Mouse (Mus musculus): ENCODE data around the gene Ccdc63.
"Not testable (repeated sequence)": the region's sequence is repeated elsewhere in the genome, so short reads cannot be mapped to it uniquely, and the experiment has no call there.

The Ccdc63 gene

DNA sequence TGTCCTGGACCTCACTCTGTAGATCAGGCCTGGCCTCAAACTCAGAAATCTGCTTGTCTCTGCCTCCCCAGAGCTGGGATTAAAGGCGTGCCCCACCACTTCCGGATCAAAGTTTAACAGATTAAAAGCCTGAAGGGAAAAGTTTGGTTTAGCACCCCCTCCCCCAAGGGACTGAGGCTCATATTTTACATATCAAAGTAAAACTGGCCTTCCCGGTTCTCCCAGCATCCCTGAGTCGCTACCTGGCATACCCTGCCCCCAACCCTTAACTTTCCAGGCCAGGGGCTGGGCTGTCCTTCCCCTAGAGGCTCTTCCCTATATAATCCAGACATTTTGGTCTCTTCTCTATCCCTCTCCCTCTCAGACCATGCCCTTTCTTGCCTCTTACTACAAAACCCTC is 8.6 kb upstream of the Ccdc63 start:
- DNase-seq (ENCODE audit: low read depth, low spot score) = peak; percentile 85

DNA sequence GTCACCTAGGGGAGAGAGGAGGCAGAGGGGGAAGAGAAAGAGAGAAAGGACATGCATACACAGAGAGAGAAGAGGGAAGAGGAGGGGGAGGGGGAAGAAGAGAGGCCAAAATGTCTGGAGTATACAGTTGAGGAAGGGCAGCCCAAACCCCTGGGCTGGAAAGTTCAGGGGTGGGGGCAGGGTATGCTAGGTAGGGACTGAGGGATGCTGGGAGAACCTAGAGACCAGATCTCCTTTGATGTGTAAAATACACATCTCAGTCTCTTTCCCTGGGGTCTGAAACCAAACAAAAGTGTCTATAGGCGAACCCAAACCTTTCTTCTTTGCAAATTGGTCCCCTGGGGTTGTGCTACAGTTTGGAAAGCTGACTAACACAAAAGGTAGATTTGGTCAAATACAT is 7.5 kb upstream of the Ccdc63 start:
- peak; percentile 91 for DNase-seq (ENCODE audit: low read depth, low spot score)

DNA sequence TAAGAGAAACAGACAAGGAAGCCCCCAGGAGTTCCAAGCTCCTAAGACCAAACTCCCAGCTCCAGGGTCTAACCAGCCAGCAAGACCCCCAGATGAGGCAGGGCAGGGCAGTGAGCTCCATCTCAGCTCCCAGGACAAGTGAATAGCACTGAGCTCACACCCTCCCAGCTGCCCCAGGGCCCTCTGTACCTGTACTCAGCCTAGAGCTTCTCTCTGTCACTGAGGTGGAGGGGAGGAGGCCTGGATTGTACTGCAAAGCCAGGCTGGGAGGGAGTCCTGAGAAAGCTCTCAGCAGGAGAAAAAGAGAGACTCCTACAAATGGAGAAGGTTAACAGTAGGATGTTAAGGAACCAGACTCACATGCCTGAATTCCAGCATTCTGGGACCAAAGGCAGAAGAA is 6.0 kb upstream of the Ccdc63 start:
- peak; percentile 66 for DNase-seq (ENCODE audit: low read depth, low spot score)

DNA sequence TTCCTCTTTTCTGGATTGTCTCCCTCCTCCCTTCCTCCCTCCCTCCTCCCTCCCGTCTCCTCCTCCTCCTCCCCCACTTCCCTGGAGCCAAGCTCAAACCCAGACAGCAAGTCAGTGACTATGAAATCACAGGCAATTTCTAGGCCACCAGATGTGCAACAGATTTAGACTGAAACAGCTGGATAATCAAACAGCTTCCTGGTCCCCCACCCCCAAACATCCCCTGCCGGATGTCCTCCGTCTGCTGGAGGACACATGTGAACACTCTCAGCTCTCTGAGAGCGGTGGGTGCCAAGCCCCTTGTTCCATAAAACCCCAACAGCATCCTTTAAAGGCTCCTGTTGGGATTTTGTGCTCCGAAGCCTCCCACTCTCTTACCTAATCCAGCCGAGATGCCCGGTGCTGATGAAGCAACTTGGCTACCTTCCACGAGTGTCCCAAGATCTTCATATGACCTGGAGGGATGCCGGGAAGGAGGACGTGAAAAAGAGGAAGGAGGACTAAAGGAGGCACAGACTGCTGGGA is 5.5 kb upstream of the Ccdc63 start:
- DNase-seq (ENCODE audit: low read depth, low spot score) = peak; percentile 43

DNA sequence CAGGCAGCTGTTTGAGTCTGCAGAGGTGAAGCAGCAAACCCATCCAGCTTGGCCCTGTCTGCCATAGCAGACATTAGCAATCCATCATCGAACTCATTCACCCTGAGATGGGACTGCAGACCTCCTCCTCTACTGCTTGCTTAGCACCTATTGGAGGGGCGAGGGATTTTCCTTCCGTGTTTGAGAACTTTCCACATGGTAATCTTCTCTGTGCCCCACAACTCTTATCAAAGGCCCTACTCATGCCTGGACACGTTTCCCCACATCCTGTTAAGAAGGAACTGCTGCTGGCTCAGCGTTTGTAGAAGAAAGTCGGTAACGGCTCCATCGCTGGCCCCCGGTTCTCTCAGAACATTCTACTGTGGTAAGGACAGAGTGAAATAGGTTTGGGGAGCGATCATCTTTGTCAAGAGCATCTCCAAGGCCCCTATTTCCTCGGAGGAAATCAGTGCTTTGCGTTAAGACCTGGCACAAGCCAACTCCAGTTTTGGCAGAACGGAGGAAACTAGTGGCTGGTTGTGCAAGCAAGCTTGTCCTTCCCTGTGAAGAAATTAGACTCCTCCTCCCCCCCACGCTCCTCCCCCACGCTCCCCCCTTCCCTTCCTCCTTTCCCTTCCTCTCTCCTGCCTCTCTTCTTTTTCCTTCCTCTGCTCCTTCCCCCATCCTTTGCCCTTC is 4.9 kb upstream of the Ccdc63 start:
- DNase-seq (ENCODE audit: low read depth, low spot score) = peak; percentile 92

DNA sequence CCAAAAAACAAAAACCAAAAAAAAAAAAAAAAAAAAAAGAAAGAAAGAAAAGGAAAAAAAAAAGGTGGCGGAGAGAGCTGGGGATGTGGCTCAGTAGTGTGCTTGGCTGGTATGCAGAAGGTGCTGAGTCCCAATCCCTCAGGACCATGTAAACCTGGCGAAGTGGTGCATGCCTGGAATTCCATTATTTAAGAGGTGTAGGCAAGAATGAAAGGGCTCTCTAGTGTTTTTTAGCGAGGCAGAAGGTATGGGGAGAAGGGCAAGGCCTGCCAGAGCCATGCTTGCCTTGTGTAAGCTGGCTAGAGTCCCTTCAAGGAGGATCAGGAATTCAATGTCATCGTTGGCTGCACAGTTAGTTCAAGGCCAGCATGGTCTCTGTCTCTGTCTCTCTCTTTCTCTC is 4.2 kb upstream of the Ccdc63 start:
- peak; percentile 35 for DNase-seq (ENCODE audit: low read depth, low spot score)

DNA sequence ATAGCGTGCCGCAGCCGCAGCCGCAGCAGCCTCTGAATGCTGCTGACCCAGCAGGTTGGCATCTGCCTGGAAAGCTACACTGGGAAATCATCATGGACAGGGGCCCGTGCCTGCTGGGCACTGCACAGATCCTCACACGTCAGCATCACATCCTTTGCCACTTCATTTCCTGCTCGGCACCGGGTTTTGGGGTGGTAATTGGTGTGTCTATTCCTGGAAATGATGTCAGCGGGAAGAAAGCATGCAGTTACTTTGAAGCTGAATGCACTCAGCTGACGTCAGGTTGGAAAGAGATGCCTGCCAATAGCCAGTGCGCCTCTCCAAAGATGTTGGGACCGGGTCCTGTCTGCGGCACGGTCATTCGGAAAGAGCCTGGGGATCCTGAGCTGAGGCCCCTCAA is 2.9 kb upstream of the Ccdc63 start:
- peak; percentile 28 for DNase-seq (ENCODE audit: low read depth, low spot score)

DNA sequence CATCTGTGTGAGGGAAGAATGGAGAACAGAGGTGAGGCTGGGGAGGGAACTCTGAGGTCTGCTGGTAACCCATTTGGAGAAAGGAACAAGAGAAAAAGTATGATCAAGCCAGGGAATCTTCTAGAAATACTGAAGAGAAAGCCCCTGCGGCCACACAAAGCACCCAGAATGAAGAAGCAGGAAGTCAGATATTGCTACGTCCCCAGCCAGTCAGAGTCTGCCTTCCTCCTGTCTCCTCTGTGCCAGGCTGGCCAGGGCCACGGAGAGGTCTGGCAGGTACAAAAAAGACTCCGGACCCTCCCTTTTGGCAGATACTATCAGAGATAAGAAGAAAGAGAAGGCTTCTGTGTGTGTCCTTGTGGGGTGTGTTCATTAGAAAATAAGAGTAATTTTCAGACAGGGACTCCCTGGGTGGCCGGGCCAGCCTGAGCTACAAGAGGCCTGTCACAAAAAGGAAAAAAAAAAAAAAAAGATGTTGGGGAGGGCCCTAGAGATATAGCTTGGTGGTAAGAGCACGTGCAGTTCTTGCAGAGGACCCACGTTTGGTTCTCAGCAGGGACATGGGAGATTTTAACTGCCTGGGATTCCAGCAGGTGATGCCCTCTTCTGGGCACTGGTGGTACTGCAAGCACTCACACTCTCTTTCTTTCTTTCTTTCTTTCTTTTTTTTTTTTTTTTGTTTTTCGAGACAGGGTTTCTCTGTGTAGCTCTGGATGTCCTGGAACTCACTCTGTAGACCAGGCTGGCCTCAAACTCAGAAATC is 1.8 kb upstream of the Ccdc63 start:
- peak; percentile 81 for DNase-seq (ENCODE audit: low read depth, low spot score)

DNA sequence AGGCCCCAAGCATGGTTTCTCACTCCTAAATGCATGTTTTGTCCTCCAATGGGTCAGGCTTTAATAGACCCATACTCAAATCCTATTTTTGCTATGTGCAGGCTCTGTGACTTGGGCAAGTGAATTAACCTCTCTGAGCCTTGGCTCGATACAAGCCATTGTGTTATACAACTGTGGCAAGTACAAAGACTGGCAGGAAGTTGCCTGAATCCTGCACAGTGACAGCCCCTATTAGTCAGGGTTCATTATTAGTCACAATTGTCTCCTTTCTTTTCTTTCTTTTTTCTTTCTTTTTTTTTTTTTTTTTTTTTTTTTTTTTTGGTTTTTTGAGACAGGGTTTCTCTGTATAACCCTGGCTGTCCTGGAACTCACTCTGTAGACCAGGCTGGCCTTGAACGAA is 852 bp downstream of the Ccdc63 start:
- DNase-seq (ENCODE audit: low read depth, low spot score) = not testable (repeated sequence)

DNA sequence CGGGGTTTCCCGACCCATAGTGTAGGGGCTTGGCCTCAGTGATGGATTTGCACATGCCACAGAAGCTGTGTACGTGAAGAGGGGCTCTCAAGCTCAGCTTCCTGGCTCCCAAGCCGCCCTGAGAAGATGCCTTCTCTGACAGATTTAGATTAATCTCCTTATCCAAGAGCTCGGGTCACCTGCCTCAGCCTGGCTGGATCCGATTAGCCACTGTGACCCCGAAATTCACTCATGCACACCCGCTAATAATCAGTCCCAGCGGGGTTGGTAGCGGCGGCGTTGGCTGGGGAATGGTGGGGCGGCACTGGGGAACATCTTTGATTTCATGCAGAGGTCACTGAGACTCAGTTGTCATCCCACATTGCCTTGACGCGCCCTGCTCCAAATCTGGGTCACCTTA is 1.8 kb downstream of the Ccdc63 start:
- no peak for DNase-seq (ENCODE audit: low read depth, low spot score)

DNA sequence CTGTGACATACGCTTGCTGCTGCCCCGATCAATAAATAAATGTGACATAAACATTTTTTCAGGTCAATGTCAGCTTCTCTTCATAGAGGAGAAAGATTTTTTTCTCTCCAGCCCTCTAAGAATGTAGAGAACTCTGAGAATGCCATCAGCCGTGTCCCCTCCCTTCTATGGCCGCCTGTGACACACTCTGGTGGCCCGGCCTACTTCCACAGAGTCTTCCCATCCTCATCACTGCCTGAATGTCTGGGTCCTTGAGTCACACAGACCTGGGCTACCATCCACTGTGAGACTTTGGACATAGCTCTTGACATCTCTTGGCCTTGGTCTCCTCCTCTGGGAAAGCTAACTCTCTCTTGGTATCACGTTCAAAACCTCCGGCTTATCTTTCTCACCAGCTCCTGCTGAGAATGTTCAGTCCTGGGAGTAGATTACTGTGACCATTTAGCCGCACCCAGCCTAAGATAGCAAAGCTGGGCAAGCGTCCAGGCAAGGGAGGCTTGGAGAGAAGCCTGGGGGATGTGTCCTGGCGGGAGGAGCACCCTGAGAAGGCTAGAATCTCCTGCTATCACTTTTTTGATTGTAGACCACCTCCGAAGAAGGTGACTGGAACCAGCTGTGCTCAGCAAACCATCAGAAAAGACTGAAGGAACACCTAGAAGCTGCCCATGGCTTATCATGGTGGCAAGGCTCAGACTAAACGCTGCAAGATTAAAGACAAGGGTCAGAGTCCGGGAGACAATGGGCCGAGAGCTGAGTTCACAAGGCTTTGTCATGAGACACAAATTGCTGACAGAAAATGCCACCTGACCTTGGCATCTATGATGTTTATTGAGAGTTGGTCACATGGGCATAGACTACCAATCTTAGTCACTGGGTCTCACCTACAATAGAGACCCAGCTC is 3.9 kb downstream of the Ccdc63 start:
- no peak for DNase-seq (ENCODE audit: low read depth, low spot score)

DNA sequence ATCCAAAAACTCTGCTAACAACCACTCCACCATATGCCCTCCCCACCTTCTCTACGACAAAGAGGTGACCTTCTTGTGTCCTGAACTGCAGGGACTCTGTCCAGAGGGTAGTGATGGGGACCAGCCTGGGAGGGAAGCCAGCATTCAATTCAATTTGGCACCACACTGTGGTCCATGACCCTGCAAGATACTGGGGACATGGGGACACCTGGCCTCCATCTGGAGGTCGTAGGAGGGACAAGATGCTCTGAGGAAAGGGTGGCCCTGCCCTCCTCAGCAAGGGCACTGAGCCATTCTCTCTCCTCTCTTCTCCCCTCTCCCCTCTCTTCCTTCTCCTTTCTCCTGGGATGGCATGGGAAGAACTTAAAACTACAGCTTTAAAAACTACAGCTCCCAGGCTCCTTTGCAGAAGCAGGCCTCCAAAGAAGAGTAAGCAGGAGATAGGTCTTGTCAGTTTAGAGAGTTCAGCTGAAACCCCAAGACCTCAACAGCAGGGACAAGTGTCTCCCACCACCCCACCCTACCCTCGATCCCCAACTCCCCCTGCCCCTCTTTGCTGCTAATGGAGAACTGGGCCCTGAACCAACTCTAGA is 5.2 kb downstream of the Ccdc63 start:
- no peak for DNase-seq (ENCODE audit: low read depth, low spot score)

DNA sequence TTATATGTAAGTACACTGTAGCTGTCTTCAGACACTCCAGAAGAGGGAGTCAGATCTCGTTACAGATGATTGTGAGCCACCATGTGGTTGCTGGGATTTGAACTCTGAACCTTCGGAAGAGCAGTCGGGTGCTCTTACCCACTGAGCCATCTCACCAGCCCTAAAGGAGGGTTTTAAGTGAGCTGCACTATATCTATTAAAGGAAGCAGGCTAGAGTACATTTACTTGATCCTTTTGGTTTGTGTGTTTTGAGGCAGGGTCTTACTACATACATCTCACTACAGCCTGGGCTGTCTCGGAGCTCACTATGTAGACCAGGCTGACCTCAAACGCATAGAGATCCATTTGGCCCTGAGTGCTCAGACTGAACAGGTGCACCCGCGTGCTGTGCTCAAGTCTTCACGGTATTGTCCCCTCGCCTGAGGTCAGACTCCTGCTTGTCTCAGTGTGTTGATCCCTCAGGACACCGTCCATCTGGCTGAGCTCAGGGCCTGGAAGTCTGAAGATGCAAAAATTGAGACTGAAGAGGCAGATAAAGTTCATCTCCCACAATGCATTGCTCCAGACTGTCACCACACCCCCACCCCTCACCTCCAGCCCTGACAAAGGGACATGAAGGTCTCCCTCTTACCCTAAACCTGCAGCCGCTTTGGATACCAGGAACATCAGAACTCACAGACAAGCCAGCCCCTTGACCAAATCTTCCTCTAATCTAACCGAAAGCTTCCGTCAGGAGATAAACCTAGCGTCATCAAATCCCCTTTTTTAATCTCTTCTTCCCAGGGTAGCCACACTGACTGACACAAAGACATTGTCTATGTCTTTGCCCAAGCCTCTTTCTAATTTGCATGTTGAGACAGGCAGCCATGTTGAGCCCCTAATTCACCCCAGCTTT is 6.0 kb downstream of the Ccdc63 start:
- no peak for DNase-seq (ENCODE audit: low read depth, low spot score)

DNA sequence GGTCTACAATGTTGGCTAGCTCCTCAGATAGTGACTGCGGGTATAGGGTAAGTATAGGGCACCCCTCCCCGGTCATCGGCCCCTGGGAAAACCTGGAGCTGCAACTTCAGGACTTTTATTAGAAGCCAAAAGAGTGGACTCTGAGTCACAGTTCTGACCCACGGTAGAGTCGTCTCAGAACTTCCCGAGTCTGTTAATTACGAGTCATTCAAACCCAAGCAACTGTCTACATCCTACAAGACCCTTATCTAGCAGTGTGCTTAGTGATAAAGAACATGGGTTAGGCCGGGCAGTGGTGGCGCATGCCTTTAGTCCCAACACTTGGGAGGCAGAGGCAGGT is 7.6 kb downstream of the Ccdc63 start:
- no peak for DNase-seq (ENCODE audit: low read depth, low spot score)

DNA sequence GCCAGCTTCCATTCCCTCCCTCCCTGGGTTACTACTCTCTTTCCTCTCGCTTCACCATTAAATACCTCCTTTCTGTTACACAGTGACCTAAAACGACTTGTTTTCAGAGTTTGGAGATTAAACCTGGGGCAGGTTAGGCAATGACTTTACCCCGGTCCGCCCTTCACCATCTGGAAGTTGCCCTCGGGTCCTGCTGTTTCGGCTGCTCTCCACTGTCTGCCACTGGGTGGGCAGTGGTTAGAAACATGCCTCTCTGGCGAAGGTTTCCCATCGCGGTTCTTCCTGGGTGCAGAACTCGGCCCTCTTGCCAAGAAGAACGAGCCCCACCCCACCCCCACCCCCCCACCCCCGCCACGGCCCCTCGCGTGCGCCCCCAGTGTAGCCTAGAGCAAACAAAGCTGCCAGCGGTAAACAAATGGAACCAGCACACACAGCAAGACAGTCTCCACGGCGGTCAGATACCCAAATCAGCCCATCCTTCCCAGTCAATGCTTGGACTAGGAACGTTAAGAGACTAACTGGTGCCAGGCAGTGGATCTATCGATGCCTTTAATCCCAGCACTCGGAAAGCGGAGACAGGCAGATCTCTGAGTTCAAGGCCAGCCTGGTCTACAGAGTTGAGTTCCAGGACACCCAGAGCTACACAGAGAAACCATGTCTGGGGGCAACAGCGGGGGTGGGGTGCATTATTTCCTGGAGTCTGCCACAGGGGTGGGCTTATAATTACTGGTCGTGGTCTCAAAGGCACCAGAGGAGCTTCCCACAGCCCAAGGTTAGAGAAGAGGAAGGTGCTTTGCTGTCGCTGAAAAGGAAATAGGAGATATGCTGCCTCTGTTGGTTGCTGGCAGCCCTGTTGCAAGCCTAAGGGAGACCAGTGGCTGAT is 8.2 kb downstream of the Ccdc63 start:
- DNase-seq (ENCODE audit: low read depth, low spot score) = no peak

DNA sequence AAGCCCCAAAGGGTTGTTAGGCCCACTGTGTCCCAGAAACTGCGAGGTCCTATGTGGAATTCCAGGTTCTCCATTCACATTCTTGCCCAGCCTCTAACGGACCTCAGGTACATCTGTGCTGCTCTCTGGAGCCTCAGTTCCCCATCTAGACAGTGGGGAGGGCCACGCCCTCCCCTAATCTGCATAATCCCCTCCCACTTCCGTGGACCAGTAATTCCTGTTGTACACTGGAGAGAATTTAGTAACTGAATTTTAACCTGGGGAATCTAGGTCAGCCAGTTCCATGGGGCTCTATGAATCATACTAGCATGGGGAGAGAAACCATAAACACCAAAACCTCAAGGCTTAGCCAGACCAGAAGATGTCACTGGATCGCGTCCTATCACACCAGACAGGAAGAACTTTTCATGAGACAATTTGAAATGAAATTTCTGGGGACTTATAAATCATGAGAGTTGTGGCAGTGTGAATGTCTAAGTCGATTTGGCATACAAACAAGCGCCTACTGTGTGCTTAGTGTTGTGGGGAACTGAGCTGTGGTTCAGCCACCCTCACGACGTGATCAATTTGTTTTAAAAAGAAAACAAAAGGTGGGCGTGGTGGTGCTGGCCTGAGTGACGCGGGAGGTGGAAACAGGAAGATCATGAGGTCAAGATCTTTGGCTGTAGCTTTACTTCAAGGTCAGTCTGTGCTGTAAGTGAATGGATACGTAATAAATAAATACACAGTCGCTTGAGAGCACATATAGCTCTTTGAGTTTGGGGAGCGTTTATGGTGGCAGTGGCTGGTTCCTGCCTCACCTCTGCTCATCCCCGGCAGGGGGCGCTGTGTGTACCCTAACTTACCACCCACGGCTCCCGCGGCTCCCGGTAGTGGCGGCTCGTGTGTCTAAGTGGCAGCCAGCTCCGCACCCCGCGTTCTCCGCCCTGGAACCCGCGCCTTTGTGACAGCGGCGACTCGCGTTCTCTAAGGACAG is 9.3 kb downstream of the Ccdc63 start:
- DNase-seq (ENCODE audit: low read depth, low spot score) = peak; percentile 88

DNA sequence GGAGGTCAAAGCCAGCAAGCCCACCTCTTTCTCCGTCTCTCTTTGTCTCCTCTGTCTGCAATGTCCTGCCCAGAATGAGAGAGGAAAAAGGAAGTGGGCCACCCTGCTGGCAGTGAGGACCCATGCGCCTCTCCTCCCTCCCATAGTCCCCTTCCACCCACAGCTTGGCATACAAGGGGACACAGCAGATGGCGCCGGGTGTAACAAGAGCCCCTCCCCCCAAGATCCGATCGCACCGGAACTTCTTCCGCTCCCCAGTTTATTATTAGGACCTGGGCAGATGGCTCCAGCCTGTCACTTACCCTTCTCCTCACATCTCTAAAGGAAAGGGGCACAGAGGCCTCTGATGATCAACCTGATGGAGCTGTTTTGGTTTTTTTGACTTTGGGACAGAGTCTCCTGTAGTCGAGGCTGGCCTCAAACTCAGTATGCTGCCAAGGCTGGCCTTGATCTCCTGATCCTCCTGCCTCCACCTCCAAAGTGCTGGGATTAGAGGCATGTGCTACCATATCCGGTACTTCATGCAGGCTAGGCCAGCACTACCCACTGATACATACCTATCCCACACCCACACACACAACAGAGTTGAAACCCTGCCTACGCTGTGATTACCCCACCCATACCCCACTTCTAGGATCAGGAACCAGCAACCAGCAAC is 10.2 kb downstream of the Ccdc63 start:
- no peak for DNase-seq (ENCODE audit: low read depth, low spot score)

DNA sequence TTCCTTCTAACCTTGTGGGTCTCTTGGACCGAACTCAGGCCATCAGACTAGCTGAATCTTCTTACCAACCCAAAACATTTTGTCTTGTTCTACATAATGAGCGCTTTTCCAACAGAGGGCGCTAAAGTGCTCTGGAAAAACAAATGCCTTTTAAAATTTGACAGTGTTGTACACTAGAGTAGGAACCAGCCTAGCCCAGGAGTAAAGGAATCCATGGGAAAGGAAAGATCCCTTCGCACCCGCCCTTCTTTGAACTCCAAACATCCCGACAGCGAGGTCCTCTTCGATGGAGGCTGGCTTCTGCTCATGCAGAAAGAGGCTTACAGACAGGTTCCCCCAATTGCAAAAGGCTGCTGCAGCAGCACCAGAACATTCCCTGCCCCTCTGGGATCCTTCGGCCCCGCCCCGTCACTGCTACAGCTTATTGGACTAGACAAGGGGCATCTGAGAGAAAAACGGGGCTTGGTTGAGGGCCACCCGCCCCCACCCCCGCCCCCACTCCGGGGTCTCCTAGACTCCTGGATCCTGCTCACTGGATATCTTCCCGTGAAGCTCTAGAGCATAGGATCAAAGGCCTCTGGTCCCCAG is 11.5 kb downstream of the Ccdc63 start:
- DNase-seq (ENCODE audit: low read depth, low spot score) = peak; percentile 92
